Mouse (Mus musculus): ENCODE measurements at regions not wholly inside any gene's neighbourhood (a gene's known extent, or its start where the extent isn't known, plus 50 kb on each side); places are given as distances from the start of the nearest gene placed in this dataset.

- Histone ChIP-seq H3K9ac (ENCODE audit: low read length) (no peak overlapping the region), H3K4me2 (ENCODE audit: low read depth, low read length) (no peak overlapping the region), H3K4me1 (ENCODE audit: control insufficient read depth, insufficient read depth, low read length) (peaks cover 2% of the 10 kb centered on the region; the same call in 1 of the 2 replicates), H3K27ac (ENCODE audit: low read length) (no peak overlapping the region), H3K4me3 (replicated peaks; ENCODE audit: low read length) (no peak overlapping the region), H3K9me3 (replicated peaks; ENCODE audit: control insufficient read depth, low read length) (no peaks in the 10 kb centered on the region), H3K27me3 (ENCODE audit: control insufficient read depth, insufficient read depth, low read length) (no peaks in the 10 kb centered on the region), H3K36me3 (ENCODE audit: control insufficient read depth, insufficient read depth, low read length) (no peaks in the 10 kb centered on the region)
- ATAC-seq (ENCODE audit: insufficient read depth, low FRiP score) = no peak
- WGBS = 27% methylated on average over 10 of the region's 10 CpGs
Measured at GRCm38 (mm10) chr11:114370708-114371107, 297.6 kb upstream of the Rpl38 start.

DNA sequence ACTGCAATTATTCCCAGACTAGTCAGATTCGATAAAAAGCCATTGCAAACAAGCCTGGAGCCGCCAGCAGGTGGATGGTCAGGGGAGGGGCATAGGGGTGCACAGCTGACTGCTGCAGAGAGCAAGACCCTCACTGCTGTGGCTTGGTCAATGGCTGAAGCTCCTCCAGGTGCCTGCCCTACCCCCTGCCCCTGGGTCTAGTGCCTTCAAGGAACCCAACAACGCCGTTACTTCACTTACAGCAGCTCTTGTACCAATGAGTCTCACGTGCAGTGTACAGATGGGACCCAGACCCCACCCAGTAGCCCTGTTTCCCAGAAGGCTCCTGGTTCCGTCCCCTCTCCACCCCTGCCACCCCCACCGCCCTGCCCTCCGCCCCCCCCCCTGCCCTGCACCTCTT, 300.5 kb upstream of the Rpl38 start:
- H3K4me1 ChIP-seq (ENCODE audit: control insufficient read depth, insufficient read depth, low read length) = no peaks in the 10 kb centered on the region
- H3K4me3 ChIP-seq (replicated peaks; ENCODE audit: low read length) = no peak overlapping the region
- H3K4me2 ChIP-seq (ENCODE audit: low read depth, low read length) = no peak overlapping the region
- WGBS = 69% methylated on average over 8 of the region's 8 CpGs
- H3K36me3 ChIP-seq (ENCODE audit: control insufficient read depth, insufficient read depth, low read length) = no peaks in the 10 kb centered on the region
- no peak overlapping the region for H3K9ac ChIP-seq (ENCODE audit: low read length)
- ATAC-seq (ENCODE audit: insufficient read depth, low FRiP score) = no peak
- H3K27ac ChIP-seq (ENCODE audit: low read length) = no peak overlapping the region
- H3K9me3 ChIP-seq (replicated peaks; ENCODE audit: control insufficient read depth, low read length) = no peaks in the 10 kb centered on the region
- H3K27me3 ChIP-seq (ENCODE audit: control insufficient read depth, insufficient read depth, low read length) = no peaks in the 10 kb centered on the region

- Histone ChIP-seq H3K27me3 (ENCODE audit: control insufficient read depth, insufficient read depth, low read length) (no peaks in the 10 kb centered on the region), H3K27ac (ENCODE audit: low read length) (no peak overlapping the region), H3K4me3 (replicated peaks; ENCODE audit: low read length) (no peak overlapping the region), H3K9ac (ENCODE audit: low read length) (no peak overlapping the region), H3K9me3 (replicated peaks; ENCODE audit: control insufficient read depth, low read length) (no peaks in the 10 kb centered on the region), H3K36me3 (ENCODE audit: control insufficient read depth, insufficient read depth, low read length) (no peaks in the 10 kb centered on the region), H3K4me2 (ENCODE audit: low read depth, low read length) (no peak overlapping the region), H3K4me1 (ENCODE audit: control insufficient read depth, insufficient read depth, low read length) (no peaks in the 10 kb centered on the region)
- WGBS = 73% methylated on average over 8 of the region's 8 CpGs
- 0 out of 2 replicates have a peak, but pooled peaks have one; percentile 25 for ATAC-seq (ENCODE audit: insufficient read depth, low FRiP score)
Measured at GRCm38 (mm10) chr11:114360946-114361345, 294.1 kb upstream of the Sdk2 start.

- Histone ChIP-seq H3K4me1 (ENCODE audit: control insufficient read depth, insufficient read depth, low read length) (no peaks in the 10 kb centered on the region), H3K9me3 (replicated peaks; ENCODE audit: control insufficient read depth, low read length) (no peaks in the 10 kb centered on the region), H3K4me2 (ENCODE audit: low read depth, low read length) (no peak overlapping the region), H3K9ac (ENCODE audit: low read length) (no peak overlapping the region), H3K36me3 (ENCODE audit: control insufficient read depth, insufficient read depth, low read length) (no peaks in the 10 kb centered on the region), H3K4me3 (replicated peaks; ENCODE audit: low read length) (no peak overlapping the region), H3K27ac (ENCODE audit: low read length) (no peak overlapping the region), H3K27me3 (ENCODE audit: control insufficient read depth, insufficient read depth, low read length) (no peaks in the 10 kb centered on the region)
- no peak for ATAC-seq (ENCODE audit: insufficient read depth, low FRiP score)
- WGBS = 81% methylated on average over 10 of the region's 10 CpGs
Measured at GRCm38 (mm10) chr11:114360321-114360720, 293.5 kb upstream of the Sdk2 start.

GRCm38 (mm10) chr11:114352146-114352795, 285.4 kb upstream of the Sdk2 start:
- no peak overlapping the region for H3K27ac ChIP-seq (ENCODE audit: low read length)
- no peaks in the 10 kb centered on the region for H3K27me3 ChIP-seq (ENCODE audit: control insufficient read depth, insufficient read depth, low read length)
- H3K9ac ChIP-seq (ENCODE audit: low read length) = no peak overlapping the region
- H3K4me2 ChIP-seq (ENCODE audit: low read depth, low read length) = no peak overlapping the region
- no peaks in the 10 kb centered on the region for H3K4me1 ChIP-seq (ENCODE audit: control insufficient read depth, insufficient read depth, low read length)
- no peak for ATAC-seq (ENCODE audit: insufficient read depth, low FRiP score)
- no peaks in the 10 kb centered on the region for H3K36me3 ChIP-seq (ENCODE audit: control insufficient read depth, insufficient read depth, low read length)
- no peak overlapping the region for H3K4me3 ChIP-seq (replicated peaks; ENCODE audit: low read length)
- 52% methylated on average over 4 of the region's 4 CpGs for WGBS
- H3K9me3 ChIP-seq (replicated peaks; ENCODE audit: control insufficient read depth, low read length) = no peaks in the 10 kb centered on the region

DNA sequence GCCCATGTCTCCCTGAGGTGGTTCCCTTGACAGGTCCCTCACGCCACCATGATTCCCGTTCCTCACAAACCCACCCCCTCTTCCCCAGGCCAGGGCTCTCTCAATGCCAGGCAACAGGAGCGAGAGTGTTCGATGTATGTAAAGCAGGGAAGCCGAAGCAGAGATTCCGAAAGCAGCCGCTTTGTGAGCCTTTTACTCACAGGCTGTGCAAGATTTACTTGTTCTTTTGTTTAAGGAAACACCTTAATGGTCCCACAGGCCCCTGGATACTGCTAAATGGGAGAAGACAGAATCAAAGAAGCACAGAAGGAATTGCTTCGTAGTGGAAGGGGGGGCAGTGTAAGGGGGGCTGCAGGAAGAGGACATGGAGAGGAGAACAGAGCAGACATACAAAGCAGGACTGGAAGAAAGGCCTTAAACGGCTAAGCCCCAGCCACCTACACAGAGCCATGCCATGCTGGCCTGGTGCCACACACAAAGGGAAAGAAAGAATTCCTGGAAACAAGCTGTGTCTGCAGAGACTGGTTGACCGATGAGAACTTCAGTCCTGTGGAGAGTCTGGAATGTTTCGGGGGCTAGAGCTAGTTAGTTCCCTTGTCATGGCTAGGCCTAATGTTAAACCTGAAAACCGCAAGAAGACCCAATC, 270.1 kb upstream of the Sdk2 start:
- ATAC-seq (ENCODE audit: insufficient read depth, low FRiP score) = no peak
- WGBS = 65% methylated on average over 12 of the region's 12 CpGs

DNA sequence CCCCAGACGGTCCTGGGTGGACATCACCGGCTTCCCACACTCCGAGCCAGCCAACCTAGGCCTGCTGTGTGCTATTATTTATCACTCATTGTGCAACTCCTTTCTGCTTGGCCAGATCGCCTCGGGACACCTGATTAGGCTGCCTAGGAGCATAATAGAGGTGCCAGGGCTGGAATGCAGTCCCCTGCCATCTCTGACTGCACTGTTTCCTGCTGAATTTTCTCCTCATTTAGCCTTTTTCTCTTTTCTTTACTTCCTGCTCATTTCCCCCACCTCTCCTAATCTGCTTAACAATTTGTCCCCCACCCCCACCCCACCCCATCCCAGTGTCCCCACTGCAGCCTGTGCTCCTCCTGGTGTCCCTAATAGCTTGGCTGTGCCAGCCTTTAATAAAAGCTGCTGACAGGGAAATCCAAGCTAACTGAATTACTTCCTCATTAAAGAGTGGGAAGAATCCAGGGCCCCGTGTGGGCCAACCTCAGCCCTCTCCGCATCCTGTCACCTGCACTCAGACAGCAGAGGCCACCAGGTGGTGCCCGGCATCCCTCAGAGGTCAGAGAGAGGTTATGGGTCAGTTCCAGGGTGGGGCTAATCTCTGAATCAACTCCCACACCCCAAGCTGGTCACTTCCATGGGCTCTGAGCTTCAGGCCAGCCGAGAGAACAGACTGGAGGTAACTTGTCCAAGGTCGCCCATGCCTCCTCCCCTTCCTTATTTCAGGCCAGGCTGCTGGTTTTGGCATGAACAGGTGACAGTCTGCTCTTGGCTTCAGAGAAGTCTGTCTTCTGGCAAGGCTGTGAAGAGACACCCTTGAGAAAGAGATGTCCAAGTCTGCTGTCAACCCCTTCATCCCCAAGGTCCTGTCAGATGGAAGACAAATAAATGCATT, 269.3 kb upstream of the Sdk2 start:
- H3K4me2 ChIP-seq (ENCODE audit: low read depth, low read length) = no peak overlapping the region
- no peak overlapping the region for H3K4me3 ChIP-seq (replicated peaks; ENCODE audit: low read length)
- 51% methylated on average over 10 of the region's 10 CpGs for WGBS
- no peaks in the 10 kb centered on the region for H3K36me3 ChIP-seq (ENCODE audit: control insufficient read depth, insufficient read depth, low read length)
- H3K4me1 ChIP-seq (ENCODE audit: control insufficient read depth, insufficient read depth, low read length) = 0 out of 2 replicates have a peak, but pooled peaks cover 2% of the 10 kb centered on the region
- no peak overlapping the region; the same call in 1 of the 2 replicates for H3K9ac ChIP-seq (ENCODE audit: low read length)
- no peak overlapping the region for H3K27ac ChIP-seq (ENCODE audit: low read length)
- H3K27me3 ChIP-seq (ENCODE audit: control insufficient read depth, insufficient read depth, low read length) = no peaks in the 10 kb centered on the region
- no peak for ATAC-seq (ENCODE audit: insufficient read depth, low FRiP score)
- no peaks in the 10 kb centered on the region for H3K9me3 ChIP-seq (replicated peaks; ENCODE audit: control insufficient read depth, low read length)

More for the DNA sequence above, 270.1 kb upstream of the Sdk2 start:
- no peaks in the 10 kb centered on the region for H3K27me3 ChIP-seq (ENCODE audit: control insufficient read depth, insufficient read depth, low read length)
- H3K36me3 ChIP-seq (ENCODE audit: control insufficient read depth, insufficient read depth, low read length) = no peaks in the 10 kb centered on the region
- H3K9ac ChIP-seq (ENCODE audit: low read length) = no peak overlapping the region
- no peak overlapping the region for H3K27ac ChIP-seq (ENCODE audit: low read length)
- no peak overlapping the region for H3K4me2 ChIP-seq (ENCODE audit: low read depth, low read length)
- no peaks in the 10 kb centered on the region for H3K9me3 ChIP-seq (replicated peaks; ENCODE audit: control insufficient read depth, low read length)
- H3K4me1 ChIP-seq (ENCODE audit: control insufficient read depth, insufficient read depth, low read length) = 0 out of 2 replicates have a peak, but pooled peaks cover 2% of the 10 kb centered on the region
- no peak overlapping the region for H3K4me3 ChIP-seq (replicated peaks; ENCODE audit: low read length)

- ATAC-seq (ENCODE audit: insufficient read depth, low FRiP score) = no peak
- H3K4me3 ChIP-seq (replicated peaks; ENCODE audit: low read length) = no peak overlapping the region
- 0 out of 2 replicates have a peak, but pooled peaks cover 2% of the 10 kb centered on the region for H3K4me1 ChIP-seq (ENCODE audit: control insufficient read depth, insufficient read depth, low read length)
- H3K9ac ChIP-seq (ENCODE audit: low read length) = no peak overlapping the region
- 67% methylated on average over 5 of the region's 5 CpGs for WGBS
- no peaks in the 10 kb centered on the region for H3K27me3 ChIP-seq (ENCODE audit: control insufficient read depth, insufficient read depth, low read length)
- no peak overlapping the region for H3K4me2 ChIP-seq (ENCODE audit: low read depth, low read length)
- no peak overlapping the region for H3K27ac ChIP-seq (ENCODE audit: low read length)
- H3K9me3 ChIP-seq (replicated peaks; ENCODE audit: control insufficient read depth, low read length) = no peaks in the 10 kb centered on the region
- no peaks in the 10 kb centered on the region for H3K36me3 ChIP-seq (ENCODE audit: control insufficient read depth, insufficient read depth, low read length)
Measured at GRCm38 (mm10) chr11:114331579-114332150, 264.8 kb upstream of the Sdk2 start.

Data from stomach, embryonic 16.5 days (tissue).